Mouse (Mus musculus) gastrocnemius, adult 18-20 months (tissue): ENCODE results near the gene Krt7. TPM values are rescaled to one million over a fixed set of nuclear protein-coding genes. Genes with fewer than 3 reads are reported as not detected.

ENCODE experiments used
- DNase-seq: peaks from one replicate; pipeline ENCODE4 v3.0.0; 2021; ENCODE audit warnings: low spot score
- long read RNA-seq, 2 experiments: library from polyadenylated mRNA; stranded (forward); transcript quantifications; one replicate each; pipeline ENCODE4 v2.0.0; 2021
- total RNA-seq, 2 experiments: library from RNA; stranded (reverse); gene quantifications; 2 replicates each; pipeline ENCODE4 v1.2.3; 2021

The Krt7 gene
- total RNA-seq: under 1 TPM in 1 of 2 experiments, not detected in 1; 0.14 TPM
- long read RNA-seq, experiment 1: 0 reads
- long read RNA-seq, experiment 2: 0 reads

- no peak for DNase-seq
These were observed at the start of gene Krt7 for GRCm38 (mm10) chr15:101410775-101411174. TSS of gene Krt7 (plus strand) at chr15:101411043.

- no peak for DNase-seq
These were observed 48.3 kb upstream of the Krt7 start for GRCm38 (mm10) chr15:101362393-101363010.

- no peak for DNase-seq
These were observed 46.9 kb upstream of the Krt7 start for GRCm38 (mm10) chr15:101363933-101364332.

- no peak for DNase-seq
These were observed 46.4 kb upstream of the Krt7 start for GRCm38 (mm10) chr15:101364425-101364824.

- DNase-seq: no peak
These were observed 45.8 kb upstream of the Krt7 start for GRCm38 (mm10) chr15:101364891-101365671.

- DNase-seq: no peak
These were observed 45.1 kb upstream of the Krt7 start for GRCm38 (mm10) chr15:101365721-101366120.

GRCm38 (mm10) chr15:101366482-101366881 lies 44.4 kb upstream of the Krt7 start:
- no peak for DNase-seq

GRCm38 (mm10) chr15:101366926-101367325 lies 43.9 kb upstream of the Krt7 start:
- no peak for DNase-seq

GRCm38 (mm10) chr15:101367497-101367896 lies 43.3 kb upstream of the Krt7 start:
- no peak for DNase-seq

GRCm38 (mm10) chr15:101368015-101368414 lies 42.8 kb upstream of the Krt7 start:
- DNase-seq: no peak

- no peak for DNase-seq
These were observed 42.1 kb upstream of the Krt7 start for GRCm38 (mm10) chr15:101368502-101369381.

GRCm38 (mm10) chr15:101369382-101370100 lies 41.3 kb upstream of the Krt7 start:
- DNase-seq: no peak

- DNase-seq: peak; percentile 92
These were observed 40.5 kb upstream of the Krt7 start, which contains the start of gene Krt80 for GRCm38 (mm10) chr15:101370101-101370911. TSS of gene Krt80 (minus strand) at chr15:101370162.

- DNase-seq: no peak
These were observed 39.5 kb upstream of the Krt7 start for GRCm38 (mm10) chr15:101371141-101371985.

GRCm38 (mm10) chr15:101372131-101372977 lies 38.5 kb upstream of the Krt7 start:
- DNase-seq: no peak

- DNase-seq: no peak
These were observed 37.5 kb upstream of the Krt7 start for GRCm38 (mm10) chr15:101373286-101373898.

- peak; percentile 78 for DNase-seq
These were observed 36.0 kb upstream of the Krt7 start for GRCm38 (mm10) chr15:101374879-101375278.
